Mouse (Mus musculus): ENCODE measurements at regions not wholly inside any gene's neighbourhood (a gene's known extent, or its start where the extent isn't known, plus 50 kb on each side); places are given as distances from the start of the nearest gene placed in this dataset.

DNA sequence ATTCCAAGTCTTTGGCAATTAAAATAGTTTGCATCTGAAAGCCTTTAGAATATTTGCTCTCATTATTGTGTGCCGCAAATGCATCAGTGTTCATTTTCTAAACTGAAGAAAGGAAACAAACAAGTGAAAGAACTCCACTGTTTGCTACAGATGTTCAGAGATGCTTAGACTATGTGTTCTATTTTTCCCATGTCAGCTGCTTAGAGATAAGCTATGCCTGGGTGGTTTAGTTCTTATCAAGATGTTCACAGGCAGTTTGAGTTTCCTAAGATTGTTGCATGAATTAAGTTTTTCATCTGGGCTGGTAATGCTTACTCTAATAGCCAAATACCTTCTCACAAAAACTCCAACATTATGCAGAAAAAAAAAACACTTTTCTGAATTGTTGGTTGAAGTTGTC is 1216.7 kb upstream of the Slc39a10 start:
- no peak overlapping the region for H3K4me2 ChIP-seq (replicated peaks)
- H3K9ac ChIP-seq (replicated peaks), result no peak overlapping the region
- no peaks in the 10 kb centered on the region for H3K27me3 ChIP-seq
- 27% methylated on average over 1 of the region's 1 CpGs for WGBS
- H3K4me3 ChIP-seq, result no peak overlapping the region
- peak; percentile 57; the same call in 1 of the 2 replicates for ATAC-seq (replicated peaks)
- H3K36me3 ChIP-seq, result no peaks in the 10 kb centered on the region
- H3K27ac ChIP-seq (replicated peaks), result no peak overlapping the region
- H3K4me1 ChIP-seq, result 0 out of 2 replicates have a peak, but pooled peaks cover 5% of the 10 kb centered on the region
- H3K9me3 ChIP-seq, result no peaks in the 10 kb centered on the region

Data from forebrain, embryonic 15.5 days (tissue).